Mouse (Mus musculus): ENCODE data around the gene Fam221a. TPM values are rescaled to one million over a fixed set of nuclear protein-coding genes. Genes with fewer than 3 reads are reported as not detected.
A peak's percentile ranks its signal among the peaks of the same experiment; 100 is the strongest.

Gene Fam221a
- polyA plus RNA-seq, 1 experiment: 4.0 TPM

DNA sequence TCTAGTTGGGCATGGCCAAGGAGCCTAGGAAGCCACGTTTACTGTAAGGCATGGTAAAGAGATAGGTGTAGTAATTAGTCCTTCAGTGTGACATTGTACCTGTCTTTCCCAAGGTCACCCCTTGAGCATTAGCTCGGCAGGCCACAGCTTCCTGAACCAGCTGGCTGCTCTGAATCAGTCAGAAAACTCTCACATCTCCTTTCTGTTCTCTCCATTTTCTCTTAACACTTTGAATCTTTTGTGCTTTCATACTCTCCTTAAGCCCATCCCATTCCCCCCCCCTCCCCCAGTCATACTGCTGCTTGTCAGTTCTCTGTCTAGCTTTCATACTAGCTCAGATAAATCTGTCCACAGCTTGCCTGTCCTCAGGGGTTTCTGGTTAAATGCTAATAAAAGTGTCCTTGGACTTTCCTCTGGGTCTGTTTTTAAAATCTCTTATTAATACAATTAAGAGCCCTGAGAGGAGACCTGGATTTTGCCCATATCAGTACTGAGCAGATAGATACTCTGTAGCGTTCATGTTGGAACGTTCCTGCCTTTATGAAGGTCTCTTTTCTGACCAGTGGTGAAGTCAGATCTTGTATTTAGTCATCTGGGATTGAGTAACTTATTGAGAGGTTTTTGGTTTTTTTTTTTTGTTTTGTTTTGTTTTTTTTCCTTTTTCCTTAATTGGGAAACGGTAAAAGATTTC is 36.0 kb upstream of the Fam221a start:
- H3K27ac ChIP-seq (ENCODE audit: insufficient read depth, low read depth, low read length): 0 out of 2 replicates have a peak overlapping the region, but pooled peaks have one; percentile 4
- no peak overlapping the region for H3K4me3 ChIP-seq (ENCODE audit: insufficient read depth, low read length)
- H3K4me1 ChIP-seq (ENCODE audit: control insufficient read depth, insufficient read depth, low read length): peaks cover 15% of the 10 kb centered on the region
- no peak for TF ChIP-seq CTCF (IDR thresholded peaks at IDR 0.05; ENCODE audit: low read depth, low read length)
- no peak for TF ChIP-seq POLR2A (IDR thresholded peaks at IDR 0.05; ENCODE audit: borderline replicate concordance, low read depth, low read length)

DNA sequence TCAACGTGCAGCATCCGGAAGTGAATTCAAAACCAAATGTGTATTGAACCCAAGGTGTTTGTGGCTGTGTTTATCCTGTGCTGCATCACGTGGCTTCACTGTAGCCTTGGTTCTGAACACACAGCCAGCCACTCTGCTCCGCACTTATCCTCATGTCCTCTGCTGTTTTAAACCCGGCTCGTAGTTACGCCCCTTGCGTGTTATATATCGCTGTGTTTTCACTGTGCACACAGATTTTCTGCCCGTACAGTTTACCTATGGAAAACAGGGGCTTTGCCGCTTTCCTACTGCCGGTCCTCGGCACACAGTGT is 35.5 kb upstream of the Fam221a start:
- Histone ChIP-seq H3K4me3 (ENCODE audit: insufficient read depth, low read length) (no peak overlapping the region), H3K4me1 (ENCODE audit: control insufficient read depth, insufficient read depth, low read length) (peaks cover 15% of the 10 kb centered on the region), H3K27ac (ENCODE audit: insufficient read depth, low read depth, low read length) (peak overlapping the region; percentile 8; the same call in 1 of the 2 replicates)
- TF ChIP-seq CTCF (IDR thresholded peaks at IDR 0.05; ENCODE audit: low read depth, low read length) (no peak), POLR2A (IDR thresholded peaks at IDR 0.05; ENCODE audit: borderline replicate concordance, low read depth, low read length) (no peak)

DNA sequence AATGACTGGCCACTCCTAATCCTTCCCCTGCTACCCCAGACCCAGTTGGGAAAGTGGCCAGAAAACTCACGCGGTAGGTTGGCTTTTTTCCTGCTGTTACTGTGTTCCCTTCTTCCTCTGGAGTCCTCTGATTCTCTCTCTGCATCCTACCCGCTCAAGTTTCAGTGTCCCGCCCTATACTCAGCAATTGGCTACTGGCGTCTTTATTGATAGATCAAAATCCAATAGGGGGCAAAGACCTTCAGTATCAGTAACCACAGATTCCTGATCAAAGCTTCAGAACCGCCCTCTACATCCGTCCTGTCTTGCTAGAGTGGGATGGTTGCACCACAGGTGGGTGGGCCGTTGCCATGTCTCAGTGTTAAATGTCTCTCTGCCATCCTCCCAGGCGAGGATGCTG is 29.0 kb upstream of the Fam221a start:
- Histone ChIP-seq H3K4me1 (ENCODE audit: control insufficient read depth, insufficient read depth, low read length) (peaks cover 4% of the 10 kb centered on the region), H3K4me3 (ENCODE audit: insufficient read depth, low read length) (no peak overlapping the region), H3K27ac (ENCODE audit: insufficient read depth, low read depth, low read length) (no peak overlapping the region)
- TF ChIP-seq POLR2A (IDR thresholded peaks at IDR 0.05; ENCODE audit: borderline replicate concordance, low read depth, low read length): no peak
- no peak for TF ChIP-seq CTCF (IDR thresholded peaks at IDR 0.05; ENCODE audit: low read depth, low read length)

DNA sequence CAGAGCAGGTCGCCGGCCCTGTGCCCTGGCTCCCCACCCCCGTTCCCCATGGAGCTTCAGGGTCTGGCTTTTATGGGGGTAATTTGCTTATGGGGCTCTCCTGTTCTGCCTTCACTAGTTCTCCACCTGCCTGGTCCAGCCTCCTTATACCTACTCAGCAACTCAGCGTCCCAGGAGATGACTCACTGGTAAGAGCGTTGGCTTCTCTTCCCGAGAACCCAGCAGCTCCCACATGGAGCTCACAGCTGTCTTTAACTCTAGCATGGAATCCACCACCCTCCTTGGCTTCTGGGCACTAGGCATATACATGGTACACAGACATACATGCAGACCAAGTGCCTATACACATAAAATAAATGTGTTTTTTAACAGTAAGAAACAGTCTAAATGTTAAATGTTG is 28.4 kb upstream of the Fam221a start:
- Histone ChIP-seq H3K27ac (ENCODE audit: insufficient read depth, low read depth, low read length) (no peak overlapping the region), H3K4me3 (ENCODE audit: insufficient read depth, low read length) (no peak overlapping the region), H3K4me1 (ENCODE audit: control insufficient read depth, insufficient read depth, low read length) (peaks cover 9% of the 10 kb centered on the region)
- no peak for TF ChIP-seq CTCF (IDR thresholded peaks at IDR 0.05; ENCODE audit: low read depth, low read length)
- no peak for TF ChIP-seq POLR2A (IDR thresholded peaks at IDR 0.05; ENCODE audit: borderline replicate concordance, low read depth, low read length)

GRCm38 (mm10) chr6:49343737-49344469 is 23.6 kb upstream of the Fam221a start:
- H3K27ac ChIP-seq (ENCODE audit: insufficient read depth, low read depth, low read length): no peak overlapping the region
- peaks cover 9% of the 10 kb centered on the region for H3K4me1 ChIP-seq (ENCODE audit: control insufficient read depth, insufficient read depth, low read length)
- no peak overlapping the region for H3K4me3 ChIP-seq (ENCODE audit: insufficient read depth, low read length)
- no peak for TF ChIP-seq CTCF (IDR thresholded peaks at IDR 0.05; ENCODE audit: low read depth, low read length)
- TF ChIP-seq POLR2A (IDR thresholded peaks at IDR 0.05; ENCODE audit: borderline replicate concordance, low read depth, low read length): no peak

DNA sequence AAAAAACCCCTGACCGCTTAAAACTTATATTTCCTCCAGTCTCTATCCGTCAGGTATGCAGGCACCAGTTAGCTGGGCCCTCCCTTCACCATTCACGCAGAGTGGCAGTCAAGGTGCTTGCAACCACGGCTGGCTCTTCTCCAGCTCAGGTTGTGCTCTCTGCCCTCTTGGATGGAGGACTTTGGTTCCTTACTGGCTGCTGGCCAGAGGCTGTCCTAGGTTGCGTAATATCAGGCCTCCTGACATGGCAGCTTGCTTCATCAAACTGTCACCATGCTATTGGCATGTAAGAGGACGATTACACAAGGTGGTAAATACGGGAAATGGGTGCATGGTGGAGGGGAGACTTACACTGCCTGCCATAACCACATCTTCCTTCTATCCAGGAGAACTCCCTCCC is 17.7 kb upstream of the Fam221a start:
- no peak overlapping the region for H3K4me3 ChIP-seq (ENCODE audit: insufficient read depth, low read length)
- H3K4me1 ChIP-seq (ENCODE audit: control insufficient read depth, insufficient read depth, low read length): 0 out of 2 replicates have a peak, but pooled peaks cover 2% of the 10 kb centered on the region
- TF ChIP-seq POLR2A (IDR thresholded peaks at IDR 0.05; ENCODE audit: borderline replicate concordance, low read depth, low read length) (no peak), CTCF (IDR thresholded peaks at IDR 0.05; ENCODE audit: low read depth, low read length) (no peak)
- H3K27ac ChIP-seq (ENCODE audit: insufficient read depth, low read depth, low read length): no peak overlapping the region

DNA sequence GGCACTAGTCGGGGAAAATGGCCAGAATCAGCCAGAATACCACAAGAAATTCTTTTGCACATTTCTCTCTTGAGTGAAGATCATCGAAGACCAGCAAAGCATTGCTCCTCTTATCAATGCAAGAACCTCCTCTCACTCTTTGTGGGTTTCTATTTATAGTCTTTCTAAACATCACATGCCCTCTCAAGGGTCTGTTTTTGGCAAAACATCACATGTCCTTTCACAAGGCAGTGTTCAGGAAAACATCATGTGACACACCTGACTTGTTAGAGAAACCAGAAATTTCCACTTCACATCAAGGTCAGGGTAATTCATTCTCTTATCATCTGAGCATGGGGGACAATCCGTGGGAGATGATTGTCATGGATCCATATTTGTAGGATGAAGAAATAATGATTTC is 12.9 kb upstream of the Fam221a start:
- no peak overlapping the region for H3K4me3 ChIP-seq (ENCODE audit: insufficient read depth, low read length)
- no peak for TF ChIP-seq POLR2A (IDR thresholded peaks at IDR 0.05; ENCODE audit: borderline replicate concordance, low read depth, low read length)
- H3K27ac ChIP-seq (ENCODE audit: insufficient read depth, low read depth, low read length): no peak overlapping the region
- H3K4me1 ChIP-seq (ENCODE audit: control insufficient read depth, insufficient read depth, low read length): 0 out of 2 replicates have a peak, but pooled peaks cover 2% of the 10 kb centered on the region

- H3K4me1 ChIP-seq (ENCODE audit: control insufficient read depth, insufficient read depth, low read length): 0 out of 2 replicates have a peak, but pooled peaks cover 2% of the 10 kb centered on the region
- no peak overlapping the region for H3K4me3 ChIP-seq (ENCODE audit: insufficient read depth, low read length)
- TF ChIP-seq CTCF (IDR thresholded peaks at IDR 0.05; ENCODE audit: low read depth, low read length): no peak
- TF ChIP-seq POLR2A (IDR thresholded peaks at IDR 0.05; ENCODE audit: borderline replicate concordance, low read depth, low read length): no peak
- no peak overlapping the region for H3K27ac ChIP-seq (ENCODE audit: insufficient read depth, low read depth, low read length)
These were observed 12.4 kb upstream of the Fam221a start for GRCm38 (mm10) chr6:49355171-49355570.

GRCm38 (mm10) chr6:49360420-49360819 is 7.1 kb upstream of the Fam221a start:
- Histone ChIP-seq H3K4me3 (ENCODE audit: insufficient read depth, low read length) (no peak overlapping the region), H3K27ac (ENCODE audit: insufficient read depth, low read depth, low read length) (no peak overlapping the region), H3K4me1 (ENCODE audit: control insufficient read depth, insufficient read depth, low read length) (no peaks in the 10 kb centered on the region)
- no peak for TF ChIP-seq POLR2A (IDR thresholded peaks at IDR 0.05; ENCODE audit: borderline replicate concordance, low read depth, low read length)
- TF ChIP-seq CTCF (IDR thresholded peaks at IDR 0.05; ENCODE audit: low read depth, low read length): no peak

DNA sequence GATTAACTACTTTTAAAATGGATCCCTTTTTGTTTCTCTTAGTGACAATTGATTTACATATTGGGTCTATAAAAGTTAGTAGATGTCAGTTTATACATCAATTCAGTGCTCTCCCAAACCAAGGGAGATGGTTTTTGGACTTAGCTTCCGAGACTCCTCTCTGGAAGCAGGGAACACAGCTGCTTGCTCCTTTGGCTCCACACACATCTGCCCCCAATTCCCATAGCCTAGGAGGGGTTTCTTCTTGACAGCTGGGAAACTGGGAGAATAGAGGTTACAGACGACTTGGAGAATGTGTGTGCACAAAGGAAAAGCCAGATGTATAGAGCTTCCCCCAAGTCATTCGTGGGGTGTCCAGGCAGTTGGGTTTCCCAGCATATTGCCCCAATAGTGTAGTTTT is 673 bp downstream of the Fam221a start:
- Histone ChIP-seq H3K4me1 (ENCODE audit: control insufficient read depth, insufficient read depth, low read length) (peaks cover 6% of the 10 kb centered on the region), H3K27ac (ENCODE audit: insufficient read depth, low read depth, low read length) (no peak overlapping the region), H3K4me3 (ENCODE audit: insufficient read depth, low read length) (peak overlapping the region; percentile 66)
- TF ChIP-seq POLR2A (IDR thresholded peaks at IDR 0.05; ENCODE audit: borderline replicate concordance, low read depth, low read length) (no peak), CTCF (IDR thresholded peaks at IDR 0.05; ENCODE audit: low read depth, low read length) (no peak)
